20 mouse cellular contexts compared by ENCODE assay signal in the genomic region with DNA sequence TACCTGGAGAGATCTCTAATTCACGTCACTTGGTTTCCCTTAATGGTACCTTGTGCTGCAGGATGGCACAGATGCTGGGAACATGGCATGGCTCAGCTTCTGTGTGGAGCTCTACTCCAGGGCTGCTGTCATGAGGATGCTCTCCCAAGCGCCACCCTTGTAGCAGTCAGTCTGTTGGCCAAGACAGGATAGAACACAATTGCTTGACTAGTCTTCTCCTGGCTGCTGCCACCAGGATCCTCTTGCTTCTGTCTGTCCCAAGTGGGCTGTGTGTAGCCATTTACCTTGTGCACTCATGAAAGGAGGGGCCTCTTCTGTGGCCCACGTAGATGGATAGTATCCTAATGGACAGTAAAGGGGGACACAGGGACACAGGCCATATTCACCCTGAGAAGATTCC. TPM values are rescaled to one million over a fixed set of nuclear protein-coding genes. Genes with fewer than 3 reads are reported as not detected.
DNase-seq lines count a peak whose midpoint lies in the region; ATAC-seq and TF ChIP-seq lines count a peak whose summit lies in the region.
"Had no signal": no experiment of that assay in that cellular context is flagged by ENCODE, and none has a peak within 500 bp of the region (broad histone marks: within the 10 kb centered on the region; RNA-seq: fewer than 3 reads in every experiment).

No protein-coding gene starts in this region.

- WGBS in hindbrain, embryonic 13.5 days, result 87% methylated on average over 3 of the region's 3 CpGs
- WGBS in hindbrain, postnatal 0 days, result 93% methylated on average over 3 of the region's 3 CpGs
- WGBS in lung, embryonic 15.5 days, result 91% methylated on average over 3 of the region's 3 CpGs
- 89% methylated on average over 3 of the region's 3 CpGs for WGBS in neural tube, embryonic 12.5 days
- WGBS in neural tube, embryonic 15.5 days, result 78% methylated on average over 3 of the region's 3 CpGs

- H3K36me3 ChIP-seq in hindbrain, embryonic 13.5 days, result no peaks in the 10 kb centered on the region
- H3K36me3 ChIP-seq in hindbrain, postnatal 0 days (ENCODE audit: insufficient read depth, low read length), result no peaks in the 10 kb centered on the region
- no peaks in the 10 kb centered on the region for H3K36me3 ChIP-seq in lung, embryonic 15.5 days
- H3K36me3 ChIP-seq in neural tube, embryonic 12.5 days, result no peaks in the 10 kb centered on the region
- H3K36me3 ChIP-seq in neural tube, embryonic 15.5 days, result no peaks in the 10 kb centered on the region
- H3K36me3 ChIP-seq: embryonic facial prominence, embryonic 12.5 days; embryonic facial prominence, embryonic 15.5 days; forebrain, embryonic 12.5 days; heart, embryonic 15.5 days; hindbrain, embryonic 10.5 days had no signal

- H3K9ac ChIP-seq in hindbrain, embryonic 13.5 days, result no peak overlapping the region
- no peak overlapping the region for H3K9ac ChIP-seq in hindbrain, postnatal 0 days (replicated peaks; ENCODE audit: low read length)
- no peak overlapping the region for H3K9ac ChIP-seq in lung, embryonic 15.5 days
- H3K9ac ChIP-seq in neural tube, embryonic 12.5 days, result no peak overlapping the region
- H3K9ac ChIP-seq in neural tube, embryonic 15.5 days (replicated peaks), result no peak overlapping the region
- H3K9ac ChIP-seq: embryonic facial prominence, embryonic 12.5 days; embryonic facial prominence, embryonic 15.5 days; forebrain, embryonic 12.5 days; heart, embryonic 15.5 days had no signal

- TF ChIP-seq CTCF in hindbrain, postnatal 0 days (IDR thresholded peaks at IDR 0.05; ENCODE audit: low read depth), result no peak

- H3K4me1 ChIP-seq in hindbrain, embryonic 13.5 days (replicated peaks), result peaks cover 19% of the 10 kb centered on the region
- H3K4me1 ChIP-seq in hindbrain, postnatal 0 days (ENCODE audit: insufficient read depth, low read length), result no peaks in the 10 kb centered on the region
- peaks cover 9% of the 10 kb centered on the region for H3K4me1 ChIP-seq in lung, embryonic 15.5 days
- peaks cover 9% of the 10 kb centered on the region for H3K4me1 ChIP-seq in neural tube, embryonic 12.5 days
- H3K4me1 ChIP-seq in neural tube, embryonic 15.5 days, result peaks cover 14% of the 10 kb centered on the region; the same call in 1 of the 2 replicates
- H3K4me1 ChIP-seq: embryonic facial prominence, embryonic 12.5 days; embryonic facial prominence, embryonic 15.5 days had no signal

- no peaks in the 10 kb centered on the region for H3K9me3 ChIP-seq in hindbrain, embryonic 13.5 days
- no peaks in the 10 kb centered on the region for H3K9me3 ChIP-seq in hindbrain, postnatal 0 days (ENCODE audit: low read length)
- no peaks in the 10 kb centered on the region for H3K9me3 ChIP-seq in lung, embryonic 15.5 days
- no peaks in the 10 kb centered on the region for H3K9me3 ChIP-seq in neural tube, embryonic 12.5 days
- no peaks in the 10 kb centered on the region for H3K9me3 ChIP-seq in neural tube, embryonic 15.5 days (replicated peaks)
- H3K9me3 ChIP-seq: embryonic facial prominence, embryonic 12.5 days; embryonic facial prominence, embryonic 15.5 days; forebrain, embryonic 12.5 days; heart, embryonic 15.5 days had no signal

- peak overlapping the region; percentile 35; the same call in 1 of the 2 replicates for H3K27ac ChIP-seq in hindbrain, embryonic 13.5 days
- H3K27ac ChIP-seq in hindbrain, postnatal 0 days, result no peak overlapping the region
- H3K27ac ChIP-seq in lung, embryonic 15.5 days, result no peak overlapping the region
- H3K27ac ChIP-seq in neural tube, embryonic 12.5 days, result no peak overlapping the region
- H3K27ac ChIP-seq in neural tube, embryonic 15.5 days (replicated peaks), result no peak overlapping the region
- H3K27ac ChIP-seq: embryonic facial prominence, embryonic 12.5 days; embryonic facial prominence, embryonic 15.5 days; heart, embryonic 15.5 days had no signal

- no peak overlapping the region for H3K4me2 ChIP-seq in hindbrain, embryonic 13.5 days
- H3K4me2 ChIP-seq in hindbrain, postnatal 0 days (ENCODE audit: low read depth, low read length), result no peak overlapping the region
- no peak overlapping the region for H3K4me2 ChIP-seq in lung, embryonic 15.5 days
- no peak overlapping the region for H3K4me2 ChIP-seq in neural tube, embryonic 12.5 days (replicated peaks)
- no peak overlapping the region for H3K4me2 ChIP-seq in neural tube, embryonic 15.5 days
- H3K4me2 ChIP-seq: embryonic facial prominence, embryonic 12.5 days; embryonic facial prominence, embryonic 15.5 days had no signal

- no peak overlapping the region for H3K4me3 ChIP-seq in hindbrain, embryonic 13.5 days
- no peak overlapping the region for H3K4me3 ChIP-seq in hindbrain, postnatal 0 days (ENCODE audit: low read length)
- H3K4me3 ChIP-seq in lung, embryonic 15.5 days, result no peak overlapping the region
- H3K4me3 ChIP-seq in neural tube, embryonic 12.5 days, result no peak overlapping the region
- H3K4me3 ChIP-seq in neural tube, embryonic 15.5 days (replicated peaks), result no peak overlapping the region
- H3K4me3 ChIP-seq: embryonic facial prominence, embryonic 12.5 days; embryonic facial prominence, embryonic 15.5 days; forebrain, embryonic 12.5 days; heart, embryonic 15.5 days had no signal

- no peak for DNase-seq in hindbrain, postnatal 0 days (ENCODE audit: low spot score)
- DNase-seq in lung, postnatal 14 days, result no peak
- DNase-seq: cerebellum, adult 11 months; cerebellum, adult 2 months; cerebellum, adult 9-11 months; cerebellum, postnatal 25 days; gastrocnemius, postnatal 10 days; gastrocnemius, postnatal 36 days; heart, postnatal 10 days; heart, postnatal 36 days had no signal

- H3K27me3 ChIP-seq in hindbrain, embryonic 13.5 days, result no peaks in the 10 kb centered on the region
- H3K27me3 ChIP-seq in hindbrain, postnatal 0 days (ENCODE audit: insufficient read depth, low read length), result no peaks in the 10 kb centered on the region
- H3K27me3 ChIP-seq in lung, embryonic 15.5 days, result peaks cover 11% of the 10 kb centered on the region
- H3K27me3 ChIP-seq in neural tube, embryonic 12.5 days (replicated peaks), result no peaks in the 10 kb centered on the region
- H3K27me3 ChIP-seq in neural tube, embryonic 15.5 days (replicated peaks), result no peaks in the 10 kb centered on the region
- H3K27me3 ChIP-seq: embryonic facial prominence, embryonic 12.5 days; embryonic facial prominence, embryonic 15.5 days; forebrain, embryonic 12.5 days had no signal

- no peak for ATAC-seq in hindbrain, embryonic 13.5 days (ENCODE audit: low FRiP score)
- ATAC-seq in hindbrain, postnatal 0 days, result no peak
- ATAC-seq in lung, embryonic 15.5 days (ENCODE audit: borderline replicate concordance, extremely low read depth, low FRiP score, low TSS enrichment), result peak; percentile 8; the same call in 1 of the 2 replicates
- ATAC-seq in neural tube, embryonic 12.5 days (ENCODE audit: low FRiP score, low read depth), result 0 out of 2 replicates have a peak, but pooled peaks have one; percentile 15
- ATAC-seq in neural tube, embryonic 15.5 days (ENCODE audit: low FRiP score), result no peak
- ATAC-seq: CD4-positive, CD25-positive, alpha-beta regulatory T cell, adult 4 months had no signal

RNA-seq across cellular contexts. Expression of gene Irs2, which starts 28.5 kb away (rescaled TPM):
- polyA plus RNA-seq in hindbrain, embryonic 13.5 days (2015; fragmentation: Nextera tagmentation; extraction: Ambion mirVana), result 4.5 and 4.6 TPM in 2 replicates
- 42.4 and 53.2 TPM in 2 replicates for total RNA-seq in hindbrain, postnatal 0 days (2014; rRNA removed)
- 6.3 and 7.3 TPM in 2 replicates for polyA plus RNA-seq in hindbrain, postnatal 0 days (2015; fragmentation: Nextera tagmentation; extraction: Ambion mirVana)
- polyA plus RNA-seq in lung, embryonic 15.5 days (2015; fragmentation: Nextera tagmentation; extraction: Ambion mirVana), result 4.1 TPM in 2 replicates
- 8.3 and 9.5 TPM in 2 replicates for polyA plus RNA-seq in neural tube, embryonic 12.5 days (2016; fragmentation: Nextera tagmentation; extraction: Ambion mirVana)
- 5.2 and 5.7 TPM in 2 replicates for polyA plus RNA-seq in neural tube, embryonic 15.5 days (2015; fragmentation: Nextera tagmentation; extraction: Ambion mirVana)

Comparison
In these comparisons a context has a peak if more than half of its experiments do, and no peak if none do; other contexts are left out.
1. ATAC-seq: peak in lung, embryonic 15.5 days (single experiment) and neural tube, embryonic 12.5 days (single experiment); none in hindbrain, embryonic 13.5 days (single experiment), hindbrain, postnatal 0 days (single experiment) and neural tube, embryonic 15.5 days (single experiment).